Mouse (Mus musculus) cerebellum, adult 8-10 months (tissue): Measurements from ENCODE around the gene Trex1.

ENCODE experiments used
- DNase-seq: peaks from one replicate; pipeline ENCODE4 v3.0.0; 2022

Gene Trex1

DNA sequence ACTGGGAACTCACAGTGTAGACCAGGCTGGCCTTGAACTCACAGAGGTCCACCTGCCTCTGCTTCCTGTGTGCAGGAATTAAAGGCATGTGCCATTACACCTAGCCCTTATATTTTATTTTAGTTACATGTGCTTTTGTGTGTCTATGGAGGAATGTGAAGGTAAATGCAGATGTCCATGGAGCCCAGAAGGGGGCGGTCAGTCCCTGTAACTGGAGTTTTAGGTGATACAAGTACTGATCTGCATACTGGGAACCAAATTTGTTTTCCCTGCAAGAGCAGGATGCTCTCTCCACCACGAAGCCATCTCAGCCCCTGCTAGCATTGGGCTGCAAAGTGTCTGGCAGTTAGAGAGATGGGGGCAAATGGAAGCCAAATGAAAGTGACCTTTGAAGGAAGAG, 25.4 kb upstream of the Trex1 start:
- DNase-seq = no peak

DNA sequence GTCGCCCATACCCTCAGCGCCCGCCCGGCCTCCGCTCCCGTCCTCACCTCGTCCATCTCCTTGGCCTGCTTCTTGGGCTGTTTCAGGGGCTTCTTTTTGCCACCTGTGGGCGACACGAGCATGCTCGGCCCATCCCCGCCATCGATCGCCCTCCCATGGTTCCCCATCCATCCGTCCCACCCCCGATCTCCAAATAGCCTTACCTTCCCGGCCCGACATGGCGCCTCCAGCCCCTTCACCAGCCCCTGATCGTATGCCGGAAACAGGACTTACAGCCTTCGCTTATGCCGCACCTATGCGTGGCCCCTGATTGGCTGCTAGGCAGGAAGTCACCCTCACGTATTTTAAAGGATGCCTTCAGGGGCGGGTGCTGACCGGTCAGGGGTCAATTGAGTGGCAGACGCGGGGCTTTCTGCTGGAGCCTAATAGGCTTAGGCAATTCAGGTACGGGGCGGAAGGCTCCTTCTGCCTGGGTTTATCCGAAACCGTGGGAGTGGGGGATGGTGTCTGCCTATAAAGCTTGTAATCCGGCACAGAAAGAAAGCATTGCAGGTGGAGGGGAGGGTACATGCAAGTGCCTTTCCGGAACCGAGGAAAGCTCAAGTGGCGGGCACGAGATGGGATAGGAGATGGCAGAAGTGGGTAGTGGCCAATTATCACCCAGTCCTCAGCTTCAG, 22.7 kb upstream of the Trex1 start, which contains the start of the genes Ccdc51 and Tma7:
Gene Ccdc51 (plus strand): TSS at position 370 of the 677 bp plus-strand sequence.
Gene Tma7 (minus strand): TSS at position 464 of the 677 bp plus-strand sequence.
- peak; percentile 80 for DNase-seq

DNA sequence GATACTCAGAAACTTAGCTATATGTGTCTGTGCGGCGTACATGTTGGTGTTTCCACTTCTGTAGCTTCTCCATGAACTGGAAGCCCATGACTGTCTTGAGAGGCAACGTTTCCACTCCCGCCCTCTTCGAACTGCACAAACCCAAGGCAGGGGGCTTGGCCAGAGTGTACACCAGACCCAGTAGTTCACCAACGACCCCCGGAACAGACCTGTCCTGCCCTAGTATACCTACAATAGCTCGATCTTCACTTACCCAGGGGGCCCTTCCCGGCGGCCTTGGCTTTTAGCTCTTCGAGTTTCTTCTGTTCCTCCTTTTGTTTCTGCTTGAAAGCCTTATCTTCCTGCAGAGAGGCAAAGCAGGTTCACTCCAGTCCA, 22.2 kb upstream of the Trex1 start:
- DNase-seq = no peak

DNA sequence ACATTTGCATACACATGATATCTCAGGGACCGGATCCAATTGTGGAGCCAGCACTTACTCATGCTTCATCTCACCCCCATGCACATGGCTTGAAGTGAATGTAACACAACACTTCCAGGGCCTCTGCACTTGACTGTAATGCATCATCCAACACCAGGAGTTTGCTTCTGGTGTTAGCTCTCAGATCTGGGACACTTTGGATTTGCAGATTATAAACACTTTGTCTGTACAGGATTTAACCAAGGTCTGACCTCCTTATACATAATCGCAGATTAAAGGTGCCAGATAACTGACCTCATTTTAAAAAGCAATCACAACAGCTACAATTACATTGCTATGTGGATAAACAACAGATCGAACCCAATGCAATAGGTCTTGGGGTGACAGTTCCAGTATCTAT, 21.0 kb upstream of the Trex1 start:
- no peak for DNase-seq

DNA sequence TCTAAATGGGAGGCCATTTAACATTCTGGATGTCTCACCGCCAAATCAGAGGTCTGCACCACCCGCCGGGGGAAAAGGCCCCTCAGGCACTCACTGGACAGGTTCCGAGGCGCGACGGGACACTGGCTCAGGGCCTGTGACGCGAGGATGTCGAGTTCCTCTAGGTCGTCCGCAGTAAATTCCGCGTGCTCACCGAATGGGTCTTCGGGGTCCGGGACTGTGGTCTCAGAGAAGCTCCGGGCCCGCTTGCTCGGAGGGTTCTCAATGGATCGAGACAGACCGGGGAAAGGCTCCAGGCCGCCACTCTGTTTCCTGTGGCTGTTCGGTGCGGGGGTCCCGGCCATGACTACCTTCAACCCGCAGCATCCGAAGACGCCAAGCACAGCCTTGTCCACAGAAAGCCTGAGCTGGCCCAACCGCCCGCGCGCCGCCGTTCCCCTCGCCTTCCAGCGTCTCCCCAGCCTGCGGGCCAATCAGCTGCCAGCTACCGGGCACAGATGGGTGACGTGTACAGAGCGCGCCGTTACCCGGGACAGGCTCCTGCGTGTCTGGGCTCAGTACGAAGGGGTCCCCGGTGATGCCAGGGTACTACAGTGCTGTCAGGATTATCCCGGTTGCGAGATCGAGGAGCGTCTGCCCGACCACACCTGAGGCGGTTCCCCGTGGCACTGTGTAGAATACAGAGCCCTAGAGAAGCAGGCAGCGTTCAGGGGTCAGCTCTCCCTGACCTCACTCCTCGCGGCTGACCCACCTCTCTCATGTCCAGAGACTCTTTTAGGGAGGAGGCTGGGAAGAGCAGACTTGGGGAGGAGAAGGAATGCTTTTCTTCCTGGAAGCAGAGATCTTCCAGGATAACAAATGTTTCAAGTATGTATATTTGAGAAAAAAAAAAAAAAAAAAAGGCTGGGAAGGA, 14.4 kb upstream of the Trex1 start, which contains the start of gene Atrip:
Gene Atrip (minus strand): TSS at position 464 of the 913 bp plus-strand sequence.
- peak; percentile 88 for DNase-seq

DNA sequence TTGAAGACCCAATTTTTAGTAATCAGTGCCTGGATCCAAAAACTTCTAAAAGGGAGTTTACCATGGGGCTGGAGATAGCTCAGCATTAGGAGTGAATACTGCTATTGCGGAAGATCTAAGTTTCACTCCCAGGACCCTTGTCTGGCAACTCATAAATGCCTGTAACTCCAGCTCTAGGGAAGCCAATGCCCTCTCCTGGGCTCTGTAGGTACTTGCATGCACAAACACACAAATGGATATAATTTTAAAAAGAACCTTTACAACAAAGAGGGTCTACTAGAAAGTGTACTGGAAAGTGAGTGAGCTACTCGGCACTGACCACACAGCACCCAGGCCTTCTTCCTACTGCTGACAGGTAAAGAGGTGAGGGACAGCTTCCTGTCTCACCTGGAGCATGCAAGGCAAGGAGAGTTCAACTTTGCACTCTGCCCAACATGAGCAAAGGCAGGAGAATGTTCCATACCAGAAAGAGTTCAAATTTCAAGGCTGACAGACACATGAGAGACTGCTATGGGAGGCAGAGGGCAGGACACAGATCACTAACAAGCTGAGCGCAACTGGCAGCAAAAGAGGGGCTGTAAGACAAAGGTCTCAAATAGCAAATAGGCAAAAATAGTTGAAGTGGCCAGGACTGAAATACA, 8.7 kb upstream of the Trex1 start:
- DNase-seq = no peak

DNA sequence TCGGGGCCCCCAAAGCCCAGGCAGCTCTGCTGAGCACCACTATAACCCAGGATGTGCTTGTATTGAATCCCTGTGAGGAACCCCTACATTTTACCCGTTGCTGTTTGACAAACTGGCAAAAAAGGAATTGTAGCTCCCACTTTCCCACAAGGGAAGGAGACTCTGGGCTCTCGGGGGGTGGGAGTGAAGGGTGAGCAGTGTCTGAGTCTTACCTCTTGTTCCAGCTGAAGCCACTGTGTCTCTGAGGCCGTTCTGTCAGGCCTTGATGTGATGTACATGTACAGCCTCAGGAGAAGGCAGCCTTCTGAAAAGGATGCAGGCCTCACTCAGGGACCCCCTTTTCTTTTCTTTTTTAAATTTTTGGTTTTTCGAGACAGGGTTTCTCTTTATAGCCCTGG, 1.4 kb upstream of the Trex1 start:
- no peak for DNase-seq

DNA sequence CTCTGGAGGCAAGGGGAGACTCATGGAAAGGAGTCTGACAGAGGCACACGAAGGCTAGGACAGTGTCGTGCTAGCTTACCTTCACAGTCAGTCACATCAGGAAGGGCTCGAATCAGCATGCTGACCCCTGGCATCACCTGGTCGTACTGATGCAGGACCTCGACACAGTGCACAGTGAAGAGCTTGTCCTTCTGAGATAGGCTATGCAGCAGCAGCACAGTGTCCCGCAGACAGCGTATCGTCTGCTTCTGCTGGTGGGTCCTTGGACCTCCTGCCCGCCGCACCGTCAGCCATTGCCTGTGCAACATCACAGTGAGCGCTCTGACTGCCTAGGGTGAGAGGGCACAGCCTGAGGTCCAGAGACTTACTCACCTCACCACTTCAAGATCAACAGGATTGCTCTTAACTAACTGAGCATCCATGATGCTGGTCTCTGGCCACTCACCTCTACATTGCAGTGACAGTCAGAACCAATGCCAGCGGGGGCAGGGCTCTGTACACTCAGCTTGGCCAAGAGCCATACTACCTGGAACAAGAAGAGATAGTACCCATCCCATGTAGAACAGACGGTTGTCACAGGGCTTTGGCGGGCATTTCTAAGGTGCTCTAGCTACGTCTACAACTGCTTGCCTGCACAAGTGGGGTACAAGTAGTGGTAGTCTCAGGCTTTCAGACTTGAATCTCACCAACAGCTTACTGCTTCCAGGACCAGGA, 807 bp upstream of the Trex1 start:
- no peak for DNase-seq

DNA sequence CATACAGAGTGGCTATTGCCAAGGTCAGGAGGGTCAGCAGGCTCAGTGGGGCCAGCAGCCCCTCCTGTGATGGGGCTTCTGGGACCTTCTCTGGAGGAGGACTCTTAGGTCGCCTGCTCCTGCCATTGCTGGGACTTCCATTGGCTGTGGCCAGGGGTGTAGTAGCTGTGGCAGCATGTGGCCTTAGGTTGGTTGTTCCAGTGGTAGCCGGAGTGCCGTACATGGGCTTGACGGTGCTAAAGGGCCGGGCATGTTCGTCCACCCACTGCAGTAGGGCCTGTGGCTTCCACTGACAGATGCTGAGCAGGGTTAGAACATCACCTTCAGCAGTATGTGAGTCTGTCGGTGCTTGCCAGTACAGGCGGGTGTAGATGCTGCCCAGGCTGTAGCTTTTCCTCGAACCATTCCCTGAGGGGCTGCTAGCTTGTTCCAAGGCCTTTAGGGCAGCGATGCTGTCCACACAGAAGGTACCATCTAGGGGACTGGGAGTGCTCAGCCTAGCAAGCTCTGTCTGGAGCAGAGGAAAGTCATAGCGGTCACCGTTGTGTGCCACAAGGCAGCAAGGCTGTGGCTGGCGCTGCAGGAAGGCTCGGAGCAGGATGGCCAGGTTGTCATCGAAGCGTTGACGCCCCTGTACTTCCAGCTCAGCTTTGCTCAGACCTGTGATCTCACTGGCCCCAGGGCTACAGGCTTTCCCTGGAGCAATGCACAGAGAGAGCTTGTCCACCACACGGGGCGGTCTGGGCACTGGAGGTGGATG, 1.3 kb downstream of the Trex1 start:
- no peak for DNase-seq

DNA sequence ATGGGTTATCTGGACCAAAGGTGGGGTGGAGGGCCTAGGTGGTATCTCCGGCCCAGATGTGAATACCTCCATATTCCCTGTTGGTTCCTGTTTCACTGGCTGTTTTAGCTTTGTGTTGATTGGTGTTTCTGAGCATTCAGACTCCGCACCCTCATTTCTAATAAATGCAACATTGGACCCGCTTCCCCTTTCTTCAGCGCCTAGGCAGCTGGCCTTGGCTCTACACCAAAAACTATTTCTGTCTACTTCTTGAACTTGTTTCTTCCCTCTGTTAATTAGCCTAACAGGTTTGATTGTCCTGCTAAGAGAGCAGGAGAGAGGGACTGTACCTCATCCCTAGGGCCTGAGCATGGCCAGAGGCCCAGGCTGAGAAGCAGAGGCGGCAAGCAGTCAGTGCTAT, 2.0 kb downstream of the Trex1 start:
- no peak for DNase-seq

DNA sequence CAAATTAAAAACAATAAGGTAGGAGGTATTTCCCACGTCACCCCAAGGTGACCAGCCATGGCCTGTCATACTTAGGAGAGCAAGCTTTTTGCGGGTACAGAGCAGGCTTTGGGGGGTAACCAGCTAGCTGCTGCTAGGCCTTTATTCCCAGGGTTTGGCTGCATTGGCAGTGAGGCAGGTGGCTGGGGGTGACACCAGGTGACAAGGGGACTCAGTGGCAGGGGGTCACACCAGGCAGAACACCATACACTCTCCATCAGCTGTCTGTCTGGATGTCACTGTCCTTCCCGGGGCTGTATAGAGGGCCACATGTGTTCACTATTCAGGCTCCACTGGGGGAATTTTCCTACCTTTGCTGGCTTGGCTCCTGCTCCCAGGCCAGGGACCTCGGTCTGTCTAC, 2.6 kb downstream of the Trex1 start:
- no peak for DNase-seq

DNA sequence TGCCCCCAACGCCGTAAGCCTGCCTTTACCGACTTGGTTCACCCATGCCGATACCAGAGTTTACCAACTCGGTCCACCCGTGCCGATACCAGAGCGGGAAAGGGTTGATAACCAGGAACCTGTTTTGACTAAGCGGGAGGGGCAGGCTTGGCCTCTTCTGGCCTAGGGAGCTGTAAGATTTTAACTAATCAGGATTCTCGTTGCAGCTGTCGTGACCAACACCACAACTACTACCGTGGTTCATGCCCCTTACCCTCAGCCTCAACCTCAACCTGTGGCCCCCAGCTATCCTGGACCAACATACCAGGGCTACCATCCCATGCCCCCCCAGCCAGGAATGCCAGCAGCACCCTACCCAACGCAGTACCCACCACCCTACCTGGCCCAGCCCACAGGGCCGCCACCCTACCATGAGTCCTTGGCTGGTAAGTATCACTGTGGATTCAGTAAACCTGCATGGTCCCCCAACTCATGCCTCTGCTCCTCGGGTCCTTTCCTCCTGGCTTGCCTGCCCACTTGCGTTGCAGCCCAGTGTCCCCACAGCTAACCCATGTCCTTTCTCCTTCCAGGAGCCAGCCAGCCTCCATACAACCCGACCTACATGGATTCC, 3.3 kb downstream of the Trex1 start:
- no peak for DNase-seq

DNA sequence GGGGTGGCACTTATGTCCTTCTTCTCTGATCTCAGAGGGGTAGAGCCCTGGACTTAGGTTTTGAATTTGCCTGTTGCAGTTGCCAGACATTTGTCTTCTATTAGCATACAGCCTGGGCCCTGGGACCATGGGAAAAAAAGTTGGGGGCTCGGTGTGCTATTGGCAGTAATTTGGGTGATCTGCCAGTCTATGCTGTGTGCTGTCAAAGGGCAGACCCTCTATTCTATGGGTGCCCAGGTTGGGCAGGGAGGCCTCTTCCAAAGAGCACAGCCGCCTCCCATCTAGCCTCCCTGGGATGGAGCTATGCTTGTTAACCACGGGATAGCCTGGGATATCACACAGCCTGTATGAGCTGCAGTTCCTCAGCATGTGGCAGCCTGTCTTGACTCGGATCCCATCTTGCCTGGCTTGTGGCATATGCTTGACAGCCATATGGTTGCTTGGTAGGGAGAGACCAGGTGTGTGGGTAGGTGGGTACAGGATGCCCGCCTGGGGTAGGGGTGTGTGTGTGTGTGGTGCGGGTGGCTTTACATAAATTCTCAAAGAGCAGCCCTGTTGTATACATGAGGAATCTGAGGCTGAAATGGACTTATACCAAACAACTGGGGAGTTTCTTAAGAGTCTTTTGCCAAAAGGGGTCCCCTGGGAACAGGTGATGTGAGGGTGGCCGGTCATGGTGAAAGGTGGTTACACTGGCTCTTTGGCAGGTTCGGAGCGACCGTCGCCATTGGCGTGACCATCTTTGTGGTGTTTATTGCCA, 4.1 kb downstream of the Trex1 start:
- DNase-seq = no peak

DNA sequence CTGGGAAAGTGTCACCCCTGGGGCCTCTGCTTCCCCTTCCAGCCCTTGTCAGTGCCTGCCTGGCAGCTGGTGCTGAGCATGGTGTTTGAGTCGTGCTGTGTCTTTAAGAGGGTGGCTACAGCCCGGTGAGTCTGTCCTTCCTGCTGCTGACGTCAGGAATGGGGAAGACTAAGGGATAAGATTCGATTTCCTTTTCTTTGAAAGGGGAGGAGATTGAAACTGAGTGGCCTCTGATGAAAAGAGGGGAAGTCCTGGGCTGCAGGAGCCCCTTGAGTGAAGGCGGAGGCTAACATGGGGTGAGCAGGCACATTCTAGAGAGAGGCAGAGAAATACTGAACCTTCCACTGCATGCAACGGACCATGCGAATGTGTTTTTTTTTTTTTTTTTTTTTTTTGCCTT, 4.8 kb downstream of the Trex1 start:
- DNase-seq = peak; percentile 61

DNA sequence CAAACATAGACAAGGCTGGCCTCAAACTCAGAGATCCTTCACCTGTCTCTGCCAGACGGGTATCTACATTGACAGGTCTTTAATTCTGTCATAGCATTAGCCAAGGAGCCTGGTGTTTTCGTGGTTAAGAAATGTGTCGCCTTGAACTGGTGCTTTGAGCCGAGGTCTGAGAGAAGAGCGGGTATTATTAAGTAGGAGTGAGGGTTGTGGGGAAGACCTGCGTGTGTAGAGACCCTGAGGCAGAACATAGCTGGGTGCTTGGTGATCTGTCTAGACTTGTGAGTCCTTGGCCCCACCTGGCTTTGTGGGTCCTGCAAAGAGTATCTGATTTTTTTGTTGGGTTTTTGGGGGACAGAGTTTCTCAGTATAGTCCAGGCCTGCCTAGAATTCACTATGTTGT, 5.7 kb downstream of the Trex1 start:
- DNase-seq = no peak

DNA sequence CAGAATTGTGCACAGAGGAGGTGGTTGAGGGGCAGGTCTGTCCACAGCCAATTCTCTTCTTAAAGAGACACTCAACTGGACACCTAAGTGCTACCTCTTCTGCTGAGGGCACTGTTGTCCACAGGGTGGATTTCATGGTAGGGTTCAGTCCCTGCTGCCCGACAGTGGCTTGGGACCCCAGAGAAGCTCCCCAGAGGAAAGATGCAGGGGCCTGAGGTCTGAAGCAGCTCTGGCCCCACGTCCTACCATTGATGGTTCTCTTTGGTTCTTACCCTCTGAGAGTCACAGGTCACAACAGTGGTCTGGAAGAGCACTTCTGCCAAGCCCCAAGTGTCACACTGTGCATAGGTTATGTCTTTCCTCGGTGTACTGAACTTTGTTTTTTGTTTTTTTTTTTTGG, 6.2 kb downstream of the Trex1 start:
- no peak for DNase-seq

DNA sequence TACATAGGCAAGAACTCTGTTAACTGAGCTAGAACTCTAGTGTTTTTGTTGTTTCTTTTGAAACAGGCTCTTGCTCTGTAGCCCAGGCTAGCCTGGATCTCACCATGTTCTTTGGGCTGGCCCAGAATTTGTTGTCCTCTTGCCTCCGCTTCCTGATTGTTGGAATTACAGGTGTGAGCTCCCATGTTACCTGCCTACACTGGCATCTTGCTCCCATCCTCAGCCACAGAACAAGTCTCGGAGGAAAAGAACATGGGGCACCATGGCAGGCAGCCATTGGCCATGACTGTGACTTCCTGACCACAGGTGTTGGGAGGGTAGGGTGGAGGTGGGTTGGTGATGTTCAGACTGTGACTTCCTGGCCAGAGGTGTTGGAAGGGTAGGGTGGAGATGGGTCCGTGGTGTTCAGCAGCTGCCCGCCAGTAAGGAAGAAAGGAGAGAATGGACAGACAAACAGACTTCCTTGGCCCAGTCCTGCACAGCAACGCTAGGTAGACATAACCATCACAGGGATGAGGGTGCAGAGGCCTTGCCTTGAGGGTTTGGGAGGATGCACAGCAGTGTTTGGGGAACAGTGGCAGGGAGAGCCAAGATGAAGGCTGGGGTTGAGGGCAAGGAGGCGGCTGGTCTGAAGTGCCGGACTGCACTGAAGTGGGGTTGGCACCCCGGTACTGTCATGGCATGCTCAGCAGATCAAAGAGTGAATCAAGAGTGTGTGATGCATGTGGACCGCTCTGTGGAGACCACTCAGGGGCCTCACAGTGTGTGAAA, 6.9 kb downstream of the Trex1 start:
- no peak for DNase-seq

DNA sequence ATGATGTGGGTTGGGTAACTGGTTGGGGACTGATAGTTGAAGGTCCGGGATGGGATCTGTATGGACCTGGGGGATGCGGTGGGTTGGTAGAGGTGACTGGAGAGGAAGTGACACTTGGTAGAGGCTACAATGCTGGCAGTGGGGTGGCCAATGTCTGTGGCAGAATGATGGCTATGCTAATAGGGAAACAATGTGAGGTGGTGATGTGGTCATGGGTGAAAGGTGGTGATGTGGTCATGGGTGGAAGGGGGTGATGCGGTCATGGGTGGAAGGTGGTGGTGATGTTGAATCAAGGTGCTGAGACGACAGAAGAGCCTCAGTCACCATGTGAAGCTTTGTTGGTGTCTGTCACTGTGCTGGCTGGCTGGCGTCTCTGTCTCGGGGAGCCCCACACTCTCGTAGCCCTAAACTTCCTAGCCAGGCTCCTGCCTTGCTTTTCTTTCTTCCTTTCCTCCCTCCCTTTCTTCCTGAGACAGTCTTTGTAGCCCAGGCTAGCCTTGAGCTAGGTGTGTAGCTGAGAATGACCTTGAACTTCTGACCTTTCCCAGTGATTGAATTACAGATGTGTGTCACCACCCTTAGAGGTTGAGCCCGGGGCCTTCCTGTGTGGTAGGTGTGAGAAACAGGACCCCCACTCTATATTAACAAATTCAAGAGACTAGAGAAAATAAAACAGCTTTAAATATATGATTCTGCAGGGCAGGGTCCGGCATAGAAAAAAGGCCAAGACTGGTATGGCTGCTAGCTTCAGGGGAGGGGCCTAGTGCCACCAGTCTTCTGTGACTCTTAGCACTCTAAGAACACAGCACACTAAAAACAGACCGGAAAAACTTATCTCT, 7.7 kb downstream of the Trex1 start:
- DNase-seq = no peak

DNA sequence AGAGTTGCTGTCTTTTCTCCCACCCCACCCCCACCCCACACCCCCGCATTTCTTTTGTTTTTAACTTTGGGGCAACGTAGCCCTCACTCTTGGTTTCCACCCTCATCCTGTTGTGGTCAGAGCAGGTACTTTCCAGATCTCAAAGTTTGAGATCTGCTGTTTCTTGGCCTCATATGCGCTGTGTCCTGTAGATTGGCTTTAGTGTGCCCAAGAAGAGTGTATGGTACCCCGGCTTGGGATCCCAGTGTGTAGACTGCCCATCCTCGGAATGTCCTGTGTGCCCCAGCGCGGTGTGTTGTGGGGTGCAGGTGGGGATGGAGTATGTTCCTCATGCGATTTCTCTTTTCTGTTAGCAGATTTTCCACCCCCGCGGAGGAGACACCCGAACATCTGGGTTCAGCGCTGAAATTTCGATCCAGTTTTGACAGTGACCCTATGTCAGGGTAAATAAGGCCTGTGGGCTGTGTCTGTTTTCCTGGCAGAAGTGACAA, 8.5 kb downstream of the Trex1 start:
- DNase-seq = no peak
